Mouse (Mus musculus): ENCODE results near the gene Aox4. TPM values are rescaled to one million over a fixed set of nuclear protein-coding genes. Genes with fewer than 3 reads are reported as not detected.

Gene Aox4
- total RNA-seq (2017): 0.25 and 0.55 TPM in 2 replicates

DNA sequence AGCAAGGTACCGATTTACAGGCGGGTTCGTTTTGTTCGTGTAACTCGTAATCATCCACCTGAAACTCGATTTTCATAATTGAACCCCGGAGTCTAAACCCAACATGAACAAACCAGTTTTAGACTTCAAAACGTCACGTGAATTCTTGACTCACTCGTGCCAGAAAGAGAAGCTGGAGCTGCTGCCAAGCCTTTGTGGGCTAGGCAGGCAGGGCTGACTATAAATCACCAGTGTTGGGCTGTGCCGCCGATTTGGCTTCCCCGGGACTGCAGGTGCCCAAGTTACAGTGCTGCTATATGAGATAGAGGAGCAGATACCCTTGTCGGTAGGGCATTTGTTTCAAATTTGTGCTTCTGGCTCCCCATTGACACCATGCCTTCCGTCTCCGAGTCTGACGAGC, at the start of gene Aox4:
Gene Aox4 (plus strand): TSS at position 195 of the 400 bp plus-strand sequence.
- peak; percentile 97 to 98 for ATAC-seq (replicated peaks in 1 of 2; ENCODE audit: insufficient read depth in 1 of 2, low FRiP score in 2 of 2, low TSS enrichment in 1 of 2, low read depth in 1 of 2, poor library complexity in 2 of 2, severe bottlenecking in 2 of 2)

DNA sequence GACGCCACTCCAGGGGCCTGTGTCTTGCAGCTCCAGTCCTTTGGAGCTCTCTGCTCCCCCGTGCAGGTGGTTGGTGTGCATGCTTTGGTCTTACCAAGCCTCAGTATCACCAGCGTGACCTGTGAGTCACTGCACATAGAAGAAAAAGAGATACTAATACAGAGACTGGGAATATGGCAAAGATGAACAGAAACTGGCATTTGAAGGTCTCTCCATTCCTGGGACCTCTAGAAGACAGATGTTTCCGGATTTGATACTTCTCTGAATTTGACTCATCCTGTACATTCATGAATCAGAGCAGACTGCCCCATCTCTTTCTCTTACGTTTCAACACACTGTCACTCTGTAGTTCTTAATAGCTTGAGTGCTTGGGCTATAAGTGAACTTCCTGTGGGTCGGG, 40.3 kb upstream of the Aox4 start:
- ATAC-seq (replicated peaks in 1 of 2; ENCODE audit: insufficient read depth in 1 of 2, low FRiP score in 2 of 2, low TSS enrichment in 1 of 2, low read depth in 1 of 2, poor library complexity in 2 of 2, severe bottlenecking in 2 of 2): no peak

DNA sequence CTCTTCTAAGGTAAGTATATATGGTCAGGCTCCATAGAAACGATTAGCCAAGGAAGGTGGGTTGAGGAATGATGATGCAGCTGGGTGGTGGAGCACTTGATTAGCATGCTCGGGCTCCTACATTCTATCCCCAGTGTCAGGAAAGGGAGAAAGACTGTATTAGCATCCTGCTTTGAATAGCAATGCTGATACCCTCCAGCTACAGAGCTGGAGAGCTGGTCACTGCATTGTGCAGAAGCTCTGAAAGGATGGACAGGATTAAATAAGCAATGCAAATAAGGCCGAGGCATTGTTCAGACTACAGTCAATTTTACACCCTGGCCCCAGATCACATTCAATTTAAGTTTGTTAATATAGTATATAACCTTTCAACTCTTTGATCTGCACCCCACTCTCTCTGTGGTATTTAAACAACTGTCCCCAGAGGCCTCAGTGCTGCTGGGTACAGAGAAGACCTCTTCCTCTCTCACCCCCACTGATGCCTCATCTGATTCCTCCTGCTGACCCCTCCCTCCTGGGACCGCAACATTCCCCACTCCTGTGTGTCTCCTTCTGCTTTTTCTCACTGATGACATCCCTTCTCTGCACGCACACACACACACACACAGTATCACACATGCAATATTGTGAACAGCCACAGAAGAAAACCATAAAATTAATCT, 21.6 kb upstream of the Aox4 start:
- ATAC-seq (replicated peaks in 1 of 2; ENCODE audit: insufficient read depth in 1 of 2, low FRiP score in 2 of 2, low TSS enrichment in 1 of 2, low read depth in 1 of 2, poor library complexity in 2 of 2, severe bottlenecking in 2 of 2): no peak

DNA sequence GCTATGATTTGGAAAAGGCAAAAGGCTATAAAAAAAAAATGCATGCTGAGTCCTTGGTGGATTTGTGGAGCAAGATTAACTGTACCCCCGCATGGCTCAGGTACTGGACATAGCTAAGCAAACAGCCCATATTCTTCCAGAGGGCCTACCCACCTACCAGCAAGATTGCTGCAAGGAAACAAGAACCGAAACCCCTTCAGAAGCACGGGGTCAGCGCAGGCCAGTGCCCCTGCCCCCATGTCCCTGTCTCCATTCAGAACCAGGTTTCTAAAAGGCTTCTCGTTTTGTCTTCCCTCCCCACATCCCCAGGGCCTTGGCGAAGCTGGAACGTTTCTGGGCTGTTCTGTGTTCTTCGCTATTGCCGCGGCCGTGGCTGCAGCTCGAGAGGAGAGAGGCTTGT, 15.9 kb upstream of the Aox4 start:
- no peak for ATAC-seq (replicated peaks in 1 of 2; ENCODE audit: insufficient read depth in 1 of 2, low FRiP score in 2 of 2, low TSS enrichment in 1 of 2, low read depth in 1 of 2, poor library complexity in 2 of 2, severe bottlenecking in 2 of 2)

DNA sequence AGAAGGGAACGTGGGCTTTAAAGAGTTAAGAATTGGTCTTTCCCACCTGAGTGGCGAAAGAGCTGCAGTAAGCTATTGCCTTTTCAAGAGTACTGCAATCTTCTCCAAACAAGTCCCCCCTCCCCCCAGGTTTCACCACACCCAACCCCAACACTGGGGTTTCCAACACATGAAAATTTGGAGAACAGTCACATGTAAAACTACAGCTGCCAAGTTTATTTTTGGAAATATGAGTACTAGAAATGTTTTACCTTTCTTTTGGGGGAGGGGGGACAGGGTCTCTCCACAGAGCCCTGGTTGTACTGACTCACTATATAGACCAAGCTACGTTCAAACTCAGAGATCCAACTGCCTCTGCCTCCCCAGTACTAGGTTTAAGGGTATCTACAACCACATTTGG, 15.2 kb upstream of the Aox4 start:
- no peak for ATAC-seq (replicated peaks in 1 of 2; ENCODE audit: insufficient read depth in 1 of 2, low FRiP score in 2 of 2, low TSS enrichment in 1 of 2, low read depth in 1 of 2, poor library complexity in 2 of 2, severe bottlenecking in 2 of 2)

DNA sequence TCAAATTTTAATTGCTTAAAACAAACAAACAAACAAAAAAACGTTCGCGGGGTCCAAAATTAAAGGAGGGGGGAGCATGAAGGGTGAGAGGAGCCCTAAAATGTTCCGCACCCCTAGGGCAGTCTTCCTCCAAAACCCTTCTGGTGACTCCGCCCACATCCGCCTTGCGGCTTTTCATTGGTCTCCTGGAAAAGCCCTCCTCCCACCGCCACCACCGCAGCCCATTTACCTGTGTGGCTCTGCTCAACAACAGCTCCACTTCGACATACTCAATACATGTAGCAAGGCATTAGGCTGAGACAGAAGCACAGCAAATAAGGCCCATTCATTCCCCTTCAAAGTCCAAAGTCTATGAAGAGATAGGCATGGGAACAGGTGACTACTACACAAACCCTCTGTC, 14.7 kb upstream of the Aox4 start:
- peak; percentile 73 to 82 for ATAC-seq (replicated peaks in 1 of 2; ENCODE audit: insufficient read depth in 1 of 2, low FRiP score in 2 of 2, low TSS enrichment in 1 of 2, low read depth in 1 of 2, poor library complexity in 2 of 2, severe bottlenecking in 2 of 2)

DNA sequence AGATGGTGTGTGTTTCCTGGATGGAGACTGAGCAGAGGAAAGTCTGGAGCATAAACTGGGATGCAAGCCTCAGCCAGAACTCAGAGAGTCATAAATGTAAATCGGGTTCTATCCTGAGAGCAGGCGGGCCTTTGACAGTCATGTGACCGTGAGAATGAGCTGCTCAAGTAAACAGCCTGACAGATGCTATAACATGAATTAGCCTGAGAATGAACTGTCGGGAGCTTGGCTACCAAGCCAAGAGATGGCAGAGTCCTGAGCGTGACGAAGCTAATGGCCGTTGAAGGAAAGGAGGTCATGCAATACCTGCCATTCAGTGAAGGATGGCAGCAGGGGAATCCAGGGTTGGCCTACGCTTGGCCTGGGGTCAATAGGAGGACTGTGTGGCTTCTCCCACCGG, 13.2 kb upstream of the Aox4 start:
- ATAC-seq (replicated peaks in 1 of 2; ENCODE audit: insufficient read depth in 1 of 2, low FRiP score in 2 of 2, low TSS enrichment in 1 of 2, low read depth in 1 of 2, poor library complexity in 2 of 2, severe bottlenecking in 2 of 2): no peak

DNA sequence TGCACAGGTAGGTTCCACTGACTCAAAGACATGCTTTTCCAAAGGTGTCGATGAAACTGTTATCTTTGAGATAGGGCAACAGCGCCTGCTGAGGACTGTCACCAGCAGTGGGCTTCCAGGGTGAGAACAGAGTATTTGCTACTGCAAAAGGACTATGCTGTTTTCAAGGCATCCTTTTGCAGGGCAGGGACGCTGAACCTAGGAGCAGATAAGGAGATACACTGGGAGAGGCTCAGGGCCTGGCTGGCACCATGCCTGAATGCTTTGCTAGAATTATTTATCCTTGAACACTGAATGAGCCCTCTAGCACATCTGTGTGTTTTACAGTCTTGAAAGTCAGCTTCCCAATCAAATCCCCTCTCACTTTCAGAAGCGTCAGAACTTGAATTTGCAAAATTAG, 11.8 kb upstream of the Aox4 start:
- ATAC-seq (replicated peaks in 1 of 2; ENCODE audit: insufficient read depth in 1 of 2, low FRiP score in 2 of 2, low TSS enrichment in 1 of 2, low read depth in 1 of 2, poor library complexity in 2 of 2, severe bottlenecking in 2 of 2): no peak

DNA sequence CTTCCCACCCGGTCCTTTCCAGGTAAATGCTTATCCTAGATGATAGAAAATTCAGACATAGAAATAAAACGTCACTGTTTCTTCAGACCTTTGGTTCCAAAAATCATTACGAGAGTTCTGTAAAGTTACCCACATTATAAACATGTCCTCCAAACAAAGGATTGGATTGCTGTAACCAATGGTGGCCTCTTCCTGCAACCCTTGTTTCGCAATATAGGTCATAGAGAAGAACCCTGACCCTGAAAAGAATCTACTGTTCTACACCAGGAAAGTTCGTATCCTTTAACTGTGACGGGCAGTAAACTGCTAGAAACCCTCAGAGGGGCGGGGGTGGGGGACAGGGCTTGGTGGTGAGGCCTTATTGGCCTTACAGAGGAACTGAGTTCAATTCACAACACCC, 2.6 kb downstream of the Aox4 start:
- no peak for ATAC-seq (replicated peaks in 1 of 2; ENCODE audit: insufficient read depth in 1 of 2, low FRiP score in 2 of 2, low TSS enrichment in 1 of 2, low read depth in 1 of 2, poor library complexity in 2 of 2, severe bottlenecking in 2 of 2)

DNA sequence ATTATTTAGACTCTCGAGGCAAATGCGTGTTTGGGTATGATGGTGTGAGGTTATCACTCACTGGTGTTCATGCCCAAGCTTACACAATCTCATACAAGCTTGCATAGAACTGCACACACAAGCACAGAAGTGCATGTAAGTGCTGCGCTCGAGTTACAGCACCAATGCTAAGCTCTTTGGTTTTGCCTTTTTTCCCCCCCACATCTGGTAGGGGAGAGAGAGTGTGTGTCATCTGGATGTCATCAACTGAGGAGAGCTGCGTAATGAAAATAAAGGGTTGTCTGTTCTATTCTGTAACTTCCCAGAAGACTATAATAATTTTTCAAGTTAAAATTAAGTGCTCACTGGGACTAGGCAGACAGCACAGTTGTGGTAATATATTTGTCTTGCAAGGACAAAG, 3.6 kb downstream of the Aox4 start:
- no peak for ATAC-seq (replicated peaks in 1 of 2; ENCODE audit: insufficient read depth in 1 of 2, low FRiP score in 2 of 2, low TSS enrichment in 1 of 2, low read depth in 1 of 2, poor library complexity in 2 of 2, severe bottlenecking in 2 of 2)

DNA sequence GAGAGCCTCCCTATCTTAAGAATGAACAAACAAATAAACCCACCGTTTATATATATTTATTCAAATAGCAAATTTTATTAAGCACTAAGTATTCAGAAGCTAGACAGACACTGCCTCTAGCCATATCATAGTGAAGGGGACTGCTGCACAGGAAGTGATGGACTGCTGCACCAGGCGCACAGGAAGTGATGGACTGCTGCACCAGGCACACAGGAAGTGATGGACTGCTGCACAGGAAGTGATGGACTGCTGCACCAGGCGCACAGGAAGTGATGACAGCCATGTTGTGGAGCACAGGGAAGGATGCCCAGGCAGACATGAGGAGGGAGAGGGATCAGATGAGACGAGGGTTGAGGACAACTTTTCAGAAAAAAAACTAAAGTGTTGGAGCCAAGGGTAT, 5.2 kb downstream of the Aox4 start:
- peak; percentile 66 to 81 for ATAC-seq (replicated peaks in 1 of 2; ENCODE audit: insufficient read depth in 1 of 2, low FRiP score in 2 of 2, low TSS enrichment in 1 of 2, low read depth in 1 of 2, poor library complexity in 2 of 2, severe bottlenecking in 2 of 2)

DNA sequence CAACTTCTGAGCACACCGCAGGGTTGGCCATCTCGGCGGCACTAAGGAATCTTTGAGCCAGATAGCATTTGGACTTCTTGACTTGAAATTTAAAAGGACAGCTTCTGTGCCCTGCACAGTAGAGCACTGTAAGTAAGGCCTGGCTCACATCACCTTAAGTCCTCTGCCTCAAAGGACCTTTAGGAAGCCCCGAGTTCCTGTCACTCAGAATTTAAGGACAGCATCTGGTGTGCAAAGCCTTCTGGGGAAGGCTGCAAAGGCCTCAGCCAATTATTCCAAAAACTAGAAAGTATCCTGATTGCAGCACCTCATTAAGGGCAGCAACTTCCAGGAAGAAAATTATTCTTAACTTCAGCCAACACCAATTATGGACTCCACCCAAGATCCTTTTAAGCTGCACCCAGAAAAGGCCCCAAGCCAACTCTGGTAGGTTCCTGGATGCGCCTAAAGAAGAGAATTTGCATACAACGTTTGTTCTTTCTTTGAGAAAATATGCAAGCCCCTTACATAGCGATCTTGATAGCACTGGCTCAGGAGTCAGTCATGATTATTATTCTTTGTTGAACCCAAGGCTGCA, 5.8 kb downstream of the Aox4 start:
- no peak for ATAC-seq (replicated peaks in 1 of 2; ENCODE audit: insufficient read depth in 1 of 2, low FRiP score in 2 of 2, low TSS enrichment in 1 of 2, low read depth in 1 of 2, poor library complexity in 2 of 2, severe bottlenecking in 2 of 2)

DNA sequence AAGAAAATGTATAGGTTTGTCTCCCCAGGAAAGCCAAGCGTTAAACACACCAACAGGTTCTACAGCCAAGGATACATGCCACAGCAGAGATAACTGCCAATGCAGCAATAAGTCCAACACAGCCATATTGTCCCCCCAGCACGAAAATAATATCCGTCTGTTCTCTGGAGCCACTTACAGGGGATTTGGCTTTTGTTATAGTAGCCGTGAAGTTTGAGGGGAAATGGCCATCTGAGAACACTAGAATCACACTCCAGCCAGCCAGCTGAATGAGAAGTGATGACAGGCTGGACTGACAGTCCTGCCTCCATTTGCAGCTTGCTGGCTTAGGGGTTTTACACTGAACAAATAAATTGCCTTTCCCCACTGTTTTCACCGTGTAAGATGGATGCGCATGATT, 10.9 kb downstream of the Aox4 start:
- ATAC-seq (replicated peaks in 1 of 2; ENCODE audit: insufficient read depth in 1 of 2, low FRiP score in 2 of 2, low TSS enrichment in 1 of 2, low read depth in 1 of 2, poor library complexity in 2 of 2, severe bottlenecking in 2 of 2): no peak

DNA sequence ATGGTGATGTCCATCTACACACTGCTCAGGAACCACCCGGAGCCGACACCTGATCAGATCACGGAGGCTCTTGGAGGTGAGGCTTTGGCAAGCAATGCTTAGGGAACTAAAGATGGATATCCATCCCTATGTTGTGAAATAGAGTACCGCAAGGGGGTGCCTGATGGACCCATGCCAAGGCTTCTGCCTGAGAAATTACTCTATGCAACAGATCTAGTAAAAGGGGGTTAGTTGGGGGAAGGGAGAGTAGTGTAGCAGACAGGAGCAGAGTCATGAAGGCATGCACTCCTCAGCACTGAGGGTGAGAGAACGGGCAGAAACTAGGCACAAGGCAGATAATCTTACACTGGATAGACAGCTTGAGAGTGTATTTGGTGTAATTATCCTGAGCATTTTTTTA, 11.7 kb downstream of the Aox4 start:
- ATAC-seq (replicated peaks in 1 of 2; ENCODE audit: insufficient read depth in 1 of 2, low FRiP score in 2 of 2, low TSS enrichment in 1 of 2, low read depth in 1 of 2, poor library complexity in 2 of 2, severe bottlenecking in 2 of 2): no peak

DNA sequence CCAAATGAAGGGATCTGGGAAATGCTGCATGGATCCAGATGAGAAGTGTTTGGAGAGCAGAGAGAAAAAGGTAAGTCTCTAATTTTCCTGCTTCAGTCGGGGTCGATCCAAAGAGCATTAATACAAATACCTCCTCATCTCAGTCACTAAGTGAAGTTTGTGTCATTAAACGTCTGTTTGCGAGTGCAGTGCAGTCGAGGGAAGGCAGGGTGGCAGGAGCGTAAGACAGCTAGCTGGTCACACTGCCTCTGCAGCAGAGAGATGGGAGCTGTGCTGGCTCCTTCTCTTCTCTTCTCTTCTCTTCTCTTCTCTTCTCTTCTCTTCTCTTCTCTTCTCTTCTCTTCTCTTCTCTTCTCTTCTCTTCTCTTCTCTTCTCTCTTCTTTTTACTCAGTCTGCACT, 17.9 kb downstream of the Aox4 start:
- no peak for ATAC-seq (replicated peaks in 1 of 2; ENCODE audit: insufficient read depth in 1 of 2, low FRiP score in 2 of 2, low TSS enrichment in 1 of 2, low read depth in 1 of 2, poor library complexity in 2 of 2, severe bottlenecking in 2 of 2)

DNA sequence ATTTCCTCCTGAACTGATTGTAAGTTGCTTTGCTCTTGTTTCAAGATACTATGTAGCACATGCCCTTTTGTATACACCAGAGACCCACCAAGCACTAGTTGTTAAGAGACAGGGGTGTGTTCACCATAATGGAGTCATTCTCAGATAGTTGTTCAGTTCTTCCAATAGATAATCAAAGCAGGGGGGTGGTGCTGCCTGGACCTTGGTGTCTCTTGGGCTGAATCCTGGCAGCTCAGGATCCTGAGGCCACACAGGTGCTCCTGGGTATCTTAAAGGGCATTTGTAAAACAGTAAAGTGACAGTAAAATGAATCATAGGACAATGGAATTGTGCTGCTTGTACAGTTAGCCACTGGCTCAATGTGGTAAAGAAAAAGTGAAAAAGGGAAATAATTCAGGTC, 18.7 kb downstream of the Aox4 start:
- ATAC-seq (replicated peaks in 1 of 2; ENCODE audit: insufficient read depth in 1 of 2, low FRiP score in 2 of 2, low TSS enrichment in 1 of 2, low read depth in 1 of 2, poor library complexity in 2 of 2, severe bottlenecking in 2 of 2): no peak

DNA sequence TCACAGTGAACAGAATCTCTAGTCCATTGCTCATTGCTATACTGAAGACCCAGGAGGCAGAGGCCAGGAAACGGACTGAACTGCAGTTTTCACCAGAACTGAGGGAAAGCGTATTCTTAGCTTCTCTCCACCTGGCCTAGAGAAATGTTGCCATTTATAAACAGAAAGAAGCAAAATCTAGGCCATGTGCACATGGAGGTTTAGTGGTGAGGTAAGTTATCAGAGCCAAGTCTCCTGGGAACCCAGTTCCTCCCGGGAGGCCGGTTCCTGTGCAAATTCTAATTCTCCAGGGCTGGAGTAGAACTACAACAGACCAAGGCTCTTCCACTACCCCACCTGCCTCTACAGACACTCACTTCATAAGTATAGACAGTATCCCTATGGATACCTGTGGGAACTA, 19.6 kb downstream of the Aox4 start:
- ATAC-seq (replicated peaks in 1 of 2; ENCODE audit: insufficient read depth in 1 of 2, low FRiP score in 2 of 2, low TSS enrichment in 1 of 2, low read depth in 1 of 2, poor library complexity in 2 of 2, severe bottlenecking in 2 of 2): no peak

DNA sequence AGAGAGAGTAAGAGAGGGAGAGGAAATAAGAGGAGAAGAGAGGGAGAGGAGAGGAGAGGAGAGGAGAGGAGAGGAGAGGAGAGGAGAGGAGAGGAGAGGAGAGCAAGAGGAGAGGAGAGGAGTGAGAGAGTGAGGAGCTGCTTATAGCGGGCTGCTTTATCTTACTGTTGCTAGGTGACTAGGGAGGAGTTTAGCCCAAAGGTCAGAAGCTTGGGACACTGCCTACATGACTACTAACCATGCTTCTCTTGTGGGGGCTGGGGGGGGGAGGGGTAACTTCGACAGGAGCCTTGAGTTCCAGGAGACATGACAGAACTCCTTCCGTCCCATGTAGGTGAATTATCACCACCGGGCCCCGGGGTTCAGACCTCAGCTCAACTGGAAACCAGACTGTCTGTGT, 20.3 kb downstream of the Aox4 start:
- no peak for ATAC-seq (replicated peaks in 1 of 2; ENCODE audit: insufficient read depth in 1 of 2, low FRiP score in 2 of 2, low TSS enrichment in 1 of 2, low read depth in 1 of 2, poor library complexity in 2 of 2, severe bottlenecking in 2 of 2)

DNA sequence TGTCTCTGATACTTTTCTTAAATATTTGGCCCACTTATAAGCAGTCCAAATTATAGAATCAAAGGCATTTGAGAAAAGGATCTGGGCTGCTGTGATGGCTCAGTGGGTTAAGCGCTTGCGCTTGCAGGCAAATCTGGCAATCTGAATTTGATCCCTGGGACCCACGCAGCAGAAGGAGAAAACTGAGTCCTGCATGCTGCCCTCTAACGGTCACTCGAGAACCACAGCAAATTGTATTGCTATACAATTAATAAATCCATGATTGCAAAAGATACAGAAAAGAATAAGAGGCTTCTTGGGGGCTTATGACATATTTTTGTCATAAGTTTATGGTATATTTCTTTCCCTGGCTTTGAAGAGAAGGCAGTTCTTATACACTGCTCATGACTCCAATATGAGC, 25.2 kb downstream of the Aox4 start:
- no peak for ATAC-seq (replicated peaks in 1 of 2; ENCODE audit: insufficient read depth in 1 of 2, low FRiP score in 2 of 2, low TSS enrichment in 1 of 2, low read depth in 1 of 2, poor library complexity in 2 of 2, severe bottlenecking in 2 of 2)
